Mouse (Mus musculus) bone marrow macrophage, adult 2 months (primary cell): ENCODE results near the gene Ccdc146.

Experiments
- CTCF ChIP-seq: IDR thresholded peaks from 2 replicates; pipeline ENCODE4 v1.5.1; 2012; ENCODE audit warnings: low read depth, mild to moderate bottlenecking, low read length, moderate library complexity
- POLR2A ChIP-seq: IDR thresholded peaks from 2 replicates; pipeline ENCODE4 v1.6.1; 2012; ENCODE audit warnings: mild to moderate bottlenecking, low read depth, low read length, borderline replicate concordance

DNA sequence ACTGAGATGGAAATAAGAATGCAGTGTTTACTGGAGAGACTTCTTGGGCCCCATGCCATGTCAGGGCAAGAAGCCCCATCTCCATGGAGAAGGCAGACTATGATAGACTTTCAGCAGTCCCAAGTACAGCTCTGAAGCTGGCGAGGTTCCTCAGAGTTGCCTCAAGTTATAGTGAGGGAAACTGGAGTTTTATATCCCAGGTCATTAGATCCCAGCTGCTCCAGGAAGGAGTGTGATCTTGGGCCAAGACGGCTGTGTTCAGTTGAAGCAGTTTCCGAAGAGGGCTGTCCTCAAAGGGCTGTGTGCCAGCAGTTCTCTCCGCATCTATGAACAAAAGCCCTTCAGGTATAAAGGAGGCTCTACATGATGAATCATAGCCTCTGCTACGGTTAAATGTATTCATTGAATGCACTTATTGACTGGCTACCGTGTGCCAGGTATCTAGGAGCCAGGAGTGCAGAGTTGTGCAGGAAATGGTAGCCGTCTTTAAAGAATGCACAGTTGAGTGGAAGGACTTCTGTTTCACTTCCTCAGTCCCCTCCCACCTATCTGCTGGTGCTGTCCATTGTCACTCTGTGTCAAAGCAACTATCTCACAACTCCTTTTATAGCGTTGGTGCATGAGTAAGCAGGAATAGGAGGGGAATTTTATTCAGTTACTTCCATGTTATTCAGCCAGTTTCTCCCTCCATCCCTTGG, 16.5 kb upstream of the Ccdc146 start:
- TF ChIP-seq CTCF (no peak), POLR2A (no peak)
